Mouse (Mus musculus): Measurements from ENCODE around the gene Rbfox1. TPM values are rescaled to one million over a fixed set of nuclear protein-coding genes. Genes with fewer than 3 reads are reported as not detected.

Gene Rbfox1
- polyA plus RNA-seq, 1 experiment from 2014 or later, result 2.3 TPM

DNA sequence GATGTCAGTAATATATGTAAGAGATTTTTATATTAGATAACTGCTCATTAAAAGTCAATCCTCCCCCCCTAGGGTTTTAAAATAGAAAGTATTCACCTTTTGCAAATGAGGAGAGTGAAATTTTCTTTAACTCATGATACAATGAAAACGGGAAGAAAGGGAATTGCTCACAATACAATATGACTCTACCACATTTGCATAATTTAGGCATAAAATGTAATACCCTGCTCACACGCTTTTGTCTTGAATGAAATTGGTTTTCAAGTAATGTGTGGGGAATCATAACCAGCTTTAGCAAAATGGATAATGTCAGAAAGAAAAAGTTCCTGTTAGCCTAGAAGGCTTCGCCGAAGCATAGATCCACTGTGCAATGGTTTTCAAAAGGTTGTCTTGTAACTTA, 193.9 kb downstream of the Rbfox1 start:
- H3K4me1 ChIP-seq (replicated peaks; ENCODE audit: control insufficient read depth, insufficient read depth, low read length), result no peaks in the 10 kb centered on the region
- WGBS, result 87% methylated on average over 4 of the region's 4 CpGs

DNA sequence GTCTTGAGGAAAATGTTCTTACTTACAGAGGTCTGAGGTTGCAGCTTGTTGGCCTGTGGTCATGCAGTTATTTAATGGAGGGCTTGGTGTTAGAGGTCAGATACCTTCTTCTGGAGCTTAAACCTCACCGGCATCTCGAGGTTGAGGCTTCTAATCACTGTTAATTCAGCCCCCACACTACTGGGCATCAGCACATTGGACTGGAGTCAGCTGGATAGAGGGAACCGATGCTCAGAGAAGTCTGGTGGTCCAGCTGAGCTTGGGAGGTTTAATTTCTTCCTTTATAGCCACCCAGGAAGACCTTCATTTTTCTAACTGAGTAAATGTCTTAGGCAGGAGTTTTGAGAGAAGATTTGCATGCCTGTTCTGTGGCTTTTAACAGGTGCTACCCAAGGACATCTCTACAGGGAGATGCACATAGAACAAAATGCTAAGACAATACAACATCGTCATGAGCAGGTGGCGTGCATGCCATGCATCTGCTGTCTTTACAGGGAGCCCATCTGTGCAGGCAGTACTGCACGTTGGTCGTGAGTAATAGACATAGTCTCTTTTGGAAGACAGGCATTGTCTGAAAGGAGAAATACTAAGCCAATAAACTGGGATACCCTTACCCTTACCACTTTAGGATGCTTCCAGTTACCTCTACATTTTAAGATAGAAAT, 199.7 kb downstream of the Rbfox1 start:
- WGBS, result 76% methylated on average over 7 of the region's 7 CpGs
- Histone ChIP-seq H3K4me3 (ENCODE audit: low read depth, low read length) (no peak overlapping the region), H3K27me3 (replicated peaks; ENCODE audit: control insufficient read depth, insufficient read depth, low read length) (no peaks in the 10 kb centered on the region), H3K36me3 (ENCODE audit: control insufficient read depth, insufficient read depth) (no peaks in the 10 kb centered on the region), H3K4me1 (replicated peaks; ENCODE audit: control insufficient read depth, insufficient read depth, low read length) (no peaks in the 10 kb centered on the region), H3K9me3 (ENCODE audit: control insufficient read depth) (no peaks in the 10 kb centered on the region), H3K4me2 (replicated peaks; ENCODE audit: low read depth) (no peak overlapping the region), H3K27ac (ENCODE audit: low read depth, low read length) (no peak overlapping the region), H3K9ac (ENCODE audit: low read depth, low read length) (no peak overlapping the region)
- no peak for ATAC-seq
- no peak for TF ChIP-seq CTCF (IDR thresholded peaks at IDR 0.05; ENCODE audit: low read depth)

More for the DNA sequence above, 193.9 kb downstream of the Rbfox1 start:
- no peak overlapping the region for H3K27ac ChIP-seq (ENCODE audit: low read depth, low read length)
- H3K4me3 ChIP-seq (ENCODE audit: low read depth, low read length), result no peak overlapping the region
- no peak overlapping the region for H3K9ac ChIP-seq (ENCODE audit: low read depth, low read length)
- no peak for ATAC-seq
- no peaks in the 10 kb centered on the region for H3K27me3 ChIP-seq (replicated peaks; ENCODE audit: control insufficient read depth, insufficient read depth, low read length)
- no peaks in the 10 kb centered on the region for H3K9me3 ChIP-seq (ENCODE audit: control insufficient read depth)
- H3K36me3 ChIP-seq (ENCODE audit: control insufficient read depth, insufficient read depth), result no peaks in the 10 kb centered on the region
- TF ChIP-seq CTCF (IDR thresholded peaks at IDR 0.05; ENCODE audit: low read depth), result no peak
- no peak overlapping the region for H3K4me2 ChIP-seq (replicated peaks; ENCODE audit: low read depth)

DNA sequence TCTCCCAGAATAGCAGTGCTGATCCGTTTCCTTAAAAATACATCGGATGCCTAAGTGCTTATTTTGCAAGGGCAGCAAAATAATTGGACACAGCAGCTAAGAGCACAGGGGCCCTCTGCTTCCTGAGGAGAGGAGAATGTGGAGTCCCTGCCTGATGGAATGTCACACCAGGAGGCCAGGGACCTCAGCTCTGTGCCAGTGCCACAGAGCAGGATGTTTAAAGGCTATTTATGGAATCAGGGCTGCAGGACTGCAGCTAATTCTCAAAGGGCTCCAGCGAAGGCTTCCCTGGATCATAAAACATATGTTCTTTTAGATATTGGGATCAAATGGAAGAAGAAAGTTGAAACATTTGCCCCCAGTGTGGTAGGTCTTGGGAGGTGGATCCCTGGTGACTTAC, 201.0 kb downstream of the Rbfox1 start:
- H3K9me3 ChIP-seq (ENCODE audit: control insufficient read depth), result no peaks in the 10 kb centered on the region
- no peak overlapping the region for H3K4me2 ChIP-seq (replicated peaks; ENCODE audit: low read depth)
- no peaks in the 10 kb centered on the region for H3K4me1 ChIP-seq (replicated peaks; ENCODE audit: control insufficient read depth, insufficient read depth, low read length)
- 61% methylated on average over 3 of the region's 3 CpGs for WGBS
- no peak for ATAC-seq
- H3K36me3 ChIP-seq (ENCODE audit: control insufficient read depth, insufficient read depth), result no peaks in the 10 kb centered on the region
- H3K27me3 ChIP-seq (replicated peaks; ENCODE audit: control insufficient read depth, insufficient read depth, low read length), result no peaks in the 10 kb centered on the region
- no peak overlapping the region for H3K27ac ChIP-seq (ENCODE audit: low read depth, low read length)
- H3K4me3 ChIP-seq (ENCODE audit: low read depth, low read length), result no peak overlapping the region
- H3K9ac ChIP-seq (ENCODE audit: low read depth, low read length), result no peak overlapping the region
- TF ChIP-seq CTCF (IDR thresholded peaks at IDR 0.05; ENCODE audit: low read depth), result no peak

DNA sequence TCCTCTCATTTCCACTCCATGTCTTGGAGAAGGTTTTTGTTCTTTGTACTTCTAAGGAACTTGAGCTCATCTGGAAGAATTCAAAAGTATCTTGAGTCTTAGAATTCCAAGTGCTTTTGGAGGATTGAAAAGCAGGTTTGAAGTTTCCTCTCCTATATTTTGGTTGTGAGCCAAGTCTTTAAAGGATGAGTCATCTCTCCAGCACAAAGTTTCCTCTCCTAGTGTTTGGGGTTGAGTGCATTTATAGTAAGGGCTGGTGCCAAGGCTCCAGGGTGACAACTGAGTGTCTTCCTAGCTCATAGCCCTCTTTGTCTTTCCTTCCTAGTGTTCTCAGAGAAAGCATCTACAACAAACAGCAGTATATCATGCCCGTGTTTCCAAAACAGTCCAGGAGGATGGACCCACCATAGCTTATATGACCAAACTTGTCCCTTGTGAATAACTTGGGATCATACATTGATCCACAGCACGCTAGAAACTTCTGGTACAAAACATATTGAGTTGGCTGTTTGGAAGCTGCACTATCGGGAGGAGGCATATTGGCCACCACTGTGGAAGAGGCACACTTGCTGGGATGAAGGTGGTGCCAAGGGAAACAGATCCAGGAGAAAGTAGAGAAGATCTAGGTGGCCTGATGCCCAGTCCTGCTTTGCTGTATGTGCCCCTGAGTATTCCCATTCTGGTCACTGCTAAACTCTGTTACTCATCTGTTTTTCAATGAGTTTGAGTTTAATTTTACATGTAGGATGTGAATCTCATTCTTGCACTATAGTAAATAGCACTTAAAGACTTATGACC, 206.4 kb downstream of the Rbfox1 start:
- no peaks in the 10 kb centered on the region for H3K9me3 ChIP-seq (ENCODE audit: control insufficient read depth)
- WGBS, result 83% methylated on average over 3 of the region's 3 CpGs
- no peak overlapping the region for H3K4me2 ChIP-seq (replicated peaks; ENCODE audit: low read depth)
- no peaks in the 10 kb centered on the region for H3K36me3 ChIP-seq (ENCODE audit: control insufficient read depth, insufficient read depth)
- H3K27me3 ChIP-seq (replicated peaks; ENCODE audit: control insufficient read depth, insufficient read depth, low read length), result no peaks in the 10 kb centered on the region
- no peak overlapping the region for H3K9ac ChIP-seq (ENCODE audit: low read depth, low read length)
- no peaks in the 10 kb centered on the region for H3K4me1 ChIP-seq (replicated peaks; ENCODE audit: control insufficient read depth, insufficient read depth, low read length)
- no peak for TF ChIP-seq CTCF (IDR thresholded peaks at IDR 0.05; ENCODE audit: low read depth)
- H3K27ac ChIP-seq (ENCODE audit: low read depth, low read length), result no peak overlapping the region
- H3K4me3 ChIP-seq (ENCODE audit: low read depth, low read length), result no peak overlapping the region
- no peak for ATAC-seq

DNA sequence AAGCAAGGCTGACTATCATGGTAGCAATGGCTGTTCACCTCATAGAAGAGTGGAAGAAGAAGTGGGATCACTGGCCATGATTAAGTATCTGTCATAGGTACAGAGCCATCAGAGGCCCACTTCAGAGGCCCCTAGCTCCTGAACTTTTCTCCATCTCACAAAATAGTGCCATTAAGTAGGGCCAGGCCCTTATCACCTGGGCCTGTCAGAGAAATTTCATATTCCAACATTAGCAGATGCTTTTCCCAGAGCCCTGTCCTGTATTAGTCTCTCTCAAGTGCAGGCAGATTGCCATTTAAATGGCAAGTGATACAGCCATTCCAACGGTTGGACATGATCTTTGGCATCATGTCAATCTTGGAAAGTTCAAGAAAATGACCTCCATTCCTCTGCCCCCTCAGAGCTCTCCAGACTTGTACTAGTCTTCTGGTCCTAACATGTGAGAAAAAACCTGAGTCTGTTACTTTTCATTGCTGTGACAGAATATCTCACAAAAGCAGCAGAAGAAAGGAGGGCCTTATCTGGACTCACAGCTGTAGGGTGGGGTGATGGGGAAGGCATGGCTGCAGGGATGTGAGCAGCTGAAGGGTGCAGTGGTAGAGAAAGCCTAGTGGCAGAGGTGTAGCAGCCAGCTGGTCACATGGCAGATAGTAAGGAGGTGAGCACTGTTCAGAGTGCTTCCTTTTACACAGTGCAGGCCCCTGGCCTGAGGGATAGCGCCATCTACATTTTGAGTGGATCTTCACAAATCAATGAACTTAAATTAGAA, 210.6 kb downstream of the Rbfox1 start:
- Histone ChIP-seq H3K27me3 (replicated peaks; ENCODE audit: control insufficient read depth, insufficient read depth, low read length) (no peaks in the 10 kb centered on the region), H3K4me3 (ENCODE audit: low read depth, low read length) (no peak overlapping the region), H3K9ac (ENCODE audit: low read depth, low read length) (no peak overlapping the region), H3K27ac (ENCODE audit: low read depth, low read length) (no peak overlapping the region), H3K4me2 (replicated peaks; ENCODE audit: low read depth) (no peak overlapping the region), H3K9me3 (ENCODE audit: control insufficient read depth) (no peaks in the 10 kb centered on the region), H3K36me3 (ENCODE audit: control insufficient read depth, insufficient read depth) (no peaks in the 10 kb centered on the region), H3K4me1 (replicated peaks; ENCODE audit: control insufficient read depth, insufficient read depth, low read length) (no peaks in the 10 kb centered on the region)
- no peak for ATAC-seq
- WGBS, result 63% methylated on average over 2 of the region's 2 CpGs
- TF ChIP-seq CTCF (IDR thresholded peaks at IDR 0.05; ENCODE audit: low read depth), result no peak
